Mouse (Mus musculus) spleen, adult 12 weeks (tissue): ENCODE data around the gene Lgi4.
A peak's percentile ranks its signal among the peaks of the same experiment; 100 is the strongest.

Experiments
- DNase-seq: peaks from one replicate; pipeline ENCODE4 v3.0.0; 2022; ENCODE audit warnings: low spot score

The Lgi4 gene

DNA sequence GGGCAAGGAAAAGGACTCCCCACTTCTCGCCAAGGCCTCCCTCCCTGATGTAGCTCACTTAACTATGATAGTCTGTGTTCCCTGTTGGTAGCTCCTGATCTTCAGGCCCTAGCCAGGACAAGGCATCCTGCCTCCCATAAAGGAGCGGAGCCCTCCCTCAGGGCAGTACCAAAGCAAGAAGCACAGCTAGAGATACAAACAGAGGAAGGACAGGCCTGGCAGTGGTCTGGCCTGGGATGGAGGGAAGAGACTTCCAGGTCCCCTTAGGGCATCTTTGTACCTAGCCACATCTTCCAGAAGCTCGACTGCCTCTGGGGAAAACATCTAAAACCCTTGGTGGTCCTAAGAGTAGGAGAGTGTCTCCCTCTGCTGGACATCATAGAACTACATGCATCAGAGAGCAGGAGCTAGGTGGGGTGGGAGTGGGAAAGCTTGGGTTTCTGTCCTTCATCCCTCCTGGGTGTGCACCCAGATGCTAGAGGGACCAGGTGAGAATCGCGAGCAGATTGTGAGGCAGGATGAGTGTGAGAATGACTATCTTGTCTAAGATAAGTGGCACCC lies 18.8 kb downstream of the Lgi4 start:
- no peak for DNase-seq

DNA sequence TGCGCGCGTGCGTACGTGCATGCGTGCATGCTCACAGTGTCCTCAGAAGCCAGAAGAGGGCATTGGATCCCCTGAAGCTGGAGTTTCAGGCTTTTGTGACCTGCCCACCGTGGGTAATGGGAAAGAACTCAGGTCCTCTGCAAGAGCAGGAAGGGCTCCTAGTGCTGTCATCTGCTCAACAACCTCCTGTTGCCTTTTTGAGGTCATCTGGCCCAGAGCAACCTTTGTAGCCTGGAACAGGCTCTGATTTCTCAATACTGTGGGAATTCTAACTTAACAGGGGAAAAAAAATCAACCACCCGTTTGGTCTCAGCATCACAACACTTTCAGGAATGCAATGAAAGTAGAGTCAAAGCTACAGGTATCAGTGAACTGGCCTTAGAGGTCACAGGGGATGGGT lies 20.5 kb downstream of the Lgi4 start:
- no peak for DNase-seq

- no peak for DNase-seq
Measured at GRCm38 (mm10) chr7:31080611-31081010, 21.5 kb downstream of the Lgi4 start.

GRCm38 (mm10) chr7:31081106-31081505 lies 22.0 kb downstream of the Lgi4 start:
- no peak for DNase-seq

DNA sequence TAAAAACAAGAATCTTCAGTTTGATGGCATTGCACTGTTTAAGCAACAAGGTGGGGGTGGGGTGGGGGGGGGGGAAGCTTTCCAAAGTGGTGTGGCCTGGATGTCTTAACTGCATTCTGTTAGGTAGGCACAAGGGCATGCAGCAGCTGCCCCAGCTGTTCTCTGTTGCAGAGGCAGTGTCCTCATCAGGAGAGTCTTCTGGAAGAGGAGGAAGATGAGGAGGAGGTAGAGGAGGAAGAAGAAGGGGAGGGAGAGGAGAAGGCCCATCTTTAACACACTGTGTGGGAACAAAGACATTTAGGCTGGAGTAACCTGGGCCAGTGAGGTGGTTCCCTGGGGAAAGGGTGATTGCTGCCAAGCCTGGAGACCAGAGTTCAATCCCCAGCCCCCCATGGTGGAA lies 23.0 kb downstream of the Lgi4 start:
- no peak for DNase-seq

DNA sequence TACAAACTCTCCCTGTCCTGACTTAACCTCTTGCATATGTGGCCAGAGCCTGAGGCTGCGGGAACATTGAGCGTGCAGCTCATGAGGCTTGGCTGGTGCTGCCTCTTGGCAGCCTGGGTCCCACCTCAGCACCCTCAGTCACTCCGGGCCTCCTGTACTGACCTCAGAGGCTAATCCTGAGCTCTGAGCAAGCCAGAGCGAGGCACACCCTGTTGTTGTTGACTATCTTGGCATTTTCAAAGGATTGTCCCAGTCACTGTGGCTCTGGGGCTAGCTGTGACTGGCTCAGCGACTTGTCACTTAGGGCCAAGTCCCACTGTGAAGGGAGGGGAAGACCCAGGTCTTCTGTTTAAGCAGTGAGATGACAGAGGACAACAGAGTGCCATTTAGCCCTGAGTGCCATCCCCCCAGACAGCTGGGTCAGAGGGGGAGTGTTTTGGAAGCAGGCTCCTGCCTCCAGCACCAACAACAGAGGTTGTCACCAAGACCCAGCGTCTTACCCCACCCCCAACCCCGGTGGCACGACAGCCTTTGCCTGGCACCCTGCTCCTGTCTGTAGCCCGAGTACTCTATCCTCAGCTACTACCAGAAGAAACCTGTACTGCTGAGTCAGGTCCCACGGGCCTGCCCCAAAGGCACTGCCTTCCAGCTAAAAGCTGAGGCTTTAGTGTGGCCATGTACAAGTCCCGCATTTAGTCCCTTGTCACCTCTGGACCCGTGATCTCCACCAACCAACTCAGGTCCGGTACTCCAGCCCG lies 23.9 kb downstream of the Lgi4 start:
- DNase-seq = no peak

GRCm38 (mm10) chr7:31084140-31084539 lies 25.0 kb downstream of the Lgi4 start:
- DNase-seq = no peak

- DNase-seq = no peak
Measured at GRCm38 (mm10) chr7:31085171-31085570, 26.0 kb downstream of the Lgi4 start.

- DNase-seq = no peak
Measured at GRCm38 (mm10) chr7:31086175-31086755, 27.1 kb downstream of the Lgi4 start.

- no peak for DNase-seq
Measured at GRCm38 (mm10) chr7:31087262-31087661, 28.1 kb downstream of the Lgi4 start.

DNA sequence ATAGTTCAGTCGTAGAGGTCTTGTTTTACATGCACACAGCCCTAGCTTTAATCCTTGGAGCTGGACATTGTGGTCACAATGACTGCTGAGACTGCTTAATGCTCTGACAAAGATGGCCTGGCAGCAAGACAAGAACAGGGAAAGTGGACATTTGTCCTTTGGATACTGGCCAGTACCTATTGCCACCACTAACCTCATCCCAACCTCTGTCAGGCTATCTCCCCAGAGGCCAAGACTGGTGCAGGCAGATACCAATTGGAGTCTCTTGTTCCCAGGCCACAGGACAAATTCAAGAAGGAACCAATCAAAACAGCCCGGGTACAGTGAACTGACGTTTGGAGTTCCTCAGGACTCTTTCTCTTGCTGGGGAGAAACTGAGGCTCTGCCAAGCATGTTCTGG lies 29.1 kb downstream of the Lgi4 start:
- no peak for DNase-seq

GRCm38 (mm10) chr7:31089721-31090120 lies 30.6 kb downstream of the Lgi4 start:
- peak; percentile 15 for DNase-seq

DNA sequence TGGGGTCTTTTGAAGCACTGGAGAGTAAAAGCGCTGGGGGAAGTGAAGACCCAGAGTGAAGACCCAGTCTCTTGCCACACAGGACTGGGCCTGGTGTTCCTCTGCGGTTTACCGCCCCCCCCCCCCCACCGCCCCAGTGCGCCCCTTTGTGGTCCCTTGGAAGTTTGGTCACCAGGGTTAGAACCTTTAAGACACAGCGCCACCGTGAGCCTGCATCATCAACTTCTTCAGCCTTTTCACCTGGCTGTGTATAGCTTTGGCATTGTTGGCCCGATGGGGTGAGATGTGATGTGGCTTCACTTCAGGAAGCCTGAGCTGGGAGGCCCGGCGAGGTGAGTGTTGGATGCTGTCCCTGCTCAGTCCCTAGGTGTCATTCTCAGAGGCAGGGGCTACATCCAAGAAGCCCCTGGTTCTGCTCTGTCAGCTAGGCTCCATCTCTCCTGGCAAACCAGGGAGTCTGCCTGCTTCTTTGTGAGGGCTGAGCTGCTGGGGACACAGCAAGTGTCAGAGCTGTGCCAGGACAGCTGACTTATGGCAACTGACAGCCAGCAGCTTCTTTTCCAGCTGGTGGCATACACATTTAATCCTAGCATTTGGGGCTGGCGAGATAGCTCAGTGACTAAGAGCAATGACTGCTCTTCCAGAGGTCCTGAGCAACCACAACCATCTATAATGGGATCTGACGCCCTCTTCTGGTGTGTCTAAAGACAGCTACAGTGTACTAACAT lies 35.8 kb downstream of the Lgi4 start:
- DNase-seq = no peak

- no peak for DNase-seq
Measured at GRCm38 (mm10) chr7:31096892-31097564, 37.9 kb downstream of the Lgi4 start.

GRCm38 (mm10) chr7:31097583-31098248 lies 38.6 kb downstream of the Lgi4 start:
- DNase-seq = peak; percentile 65

DNA sequence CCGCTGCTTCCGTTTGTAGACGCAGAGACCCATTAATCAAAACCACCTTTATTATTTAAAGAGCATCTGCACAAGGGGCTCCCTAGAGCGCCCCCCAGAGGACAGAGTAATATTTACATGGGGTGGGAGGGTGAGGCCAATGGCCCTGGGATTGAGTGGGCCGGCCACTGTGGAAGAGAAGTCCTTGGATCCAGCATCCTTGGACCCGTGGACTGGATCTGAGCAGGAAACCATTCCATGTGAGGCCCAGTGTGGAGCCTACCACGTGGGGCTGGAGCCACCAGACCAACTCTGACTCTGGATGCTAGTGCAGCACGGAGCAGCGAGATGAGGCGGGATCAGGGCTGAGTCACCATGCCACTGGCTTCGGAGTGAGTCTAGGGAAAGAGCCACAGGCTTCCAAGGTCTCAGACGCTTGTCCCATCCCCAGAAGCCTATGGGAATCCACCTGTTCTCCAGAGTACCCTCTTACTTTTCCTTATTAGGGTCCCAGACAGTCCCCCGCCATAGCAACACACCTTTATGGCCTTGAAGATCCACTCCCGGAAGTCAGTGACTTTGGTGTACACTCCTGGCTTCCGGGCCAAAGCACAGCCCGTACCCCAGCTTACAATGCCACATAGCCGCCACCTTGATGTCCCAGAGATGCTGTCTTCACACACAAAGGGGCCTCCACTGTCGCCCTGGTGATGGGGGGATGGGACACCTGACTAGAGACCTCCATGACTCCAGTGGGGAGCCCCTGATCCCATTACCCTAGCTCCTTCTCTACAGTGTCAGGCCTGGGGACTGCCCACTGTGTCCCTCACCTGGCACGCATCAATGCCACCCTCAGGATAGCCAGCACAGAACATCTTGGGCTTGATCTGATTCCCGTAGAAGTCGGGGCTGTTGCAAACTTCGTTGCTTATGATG lies 39.8 kb downstream of the Lgi4 start:
- DNase-seq = no peak

- no peak for DNase-seq
Measured at GRCm38 (mm10) chr7:31099612-31099982, 40.5 kb downstream of the Lgi4 start.

DNA sequence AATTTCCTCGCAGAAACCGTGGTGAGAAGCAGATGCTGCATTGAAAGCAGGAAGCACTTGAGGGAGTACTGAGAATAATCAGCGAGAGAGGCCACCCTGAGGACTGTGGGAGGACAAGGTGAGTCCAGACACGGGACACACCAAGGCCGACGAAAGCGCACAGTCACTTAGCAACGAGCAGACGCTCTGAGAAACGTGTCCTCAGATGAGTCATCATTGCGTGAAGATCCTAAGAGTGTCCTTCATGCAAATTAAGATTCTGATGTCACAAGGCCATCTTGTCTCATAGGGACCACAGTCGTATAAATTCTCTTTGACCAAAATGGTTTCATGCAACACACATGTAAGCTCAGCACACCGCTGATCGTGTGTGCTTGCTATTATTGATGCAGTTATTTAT lies 41.6 kb downstream of the Lgi4 start:
- no peak for DNase-seq

DNA sequence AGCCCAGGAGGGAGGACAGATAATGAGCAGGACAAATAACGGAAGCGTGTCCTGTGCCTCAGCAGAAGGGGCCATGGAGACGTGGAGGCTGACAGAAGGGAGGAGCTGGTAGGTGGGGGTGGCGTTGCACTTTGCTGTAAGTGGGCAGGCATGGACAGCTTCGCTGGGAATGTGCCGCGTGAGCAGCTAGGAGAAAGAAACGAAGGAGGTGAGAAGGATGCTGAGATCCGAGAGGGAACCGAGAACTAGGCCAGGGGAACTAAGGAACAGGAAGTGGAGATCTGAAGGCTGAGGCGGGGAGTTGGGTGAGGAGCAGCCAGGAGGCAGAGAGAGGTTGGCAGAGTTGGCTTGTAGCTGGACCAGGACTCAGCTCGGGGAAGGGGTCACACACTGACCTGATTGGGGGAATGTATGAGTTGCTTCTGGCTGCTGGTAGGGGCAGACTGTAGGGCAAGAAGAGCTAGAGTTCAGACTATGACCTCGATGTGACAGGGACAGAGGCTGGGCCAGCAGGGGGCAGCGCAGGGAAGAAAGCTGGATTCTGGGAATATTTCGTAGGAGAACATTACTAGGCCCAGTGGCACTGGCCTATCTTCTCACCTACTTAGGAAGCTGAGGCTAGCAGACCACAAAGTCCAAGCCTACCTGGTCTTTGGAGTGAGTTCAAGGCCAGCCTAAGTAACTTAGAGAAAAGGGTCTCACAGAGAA lies 46.1 kb downstream of the Lgi4 start:
- no peak for DNase-seq

GRCm38 (mm10) chr7:31106166-31106565 lies 47.0 kb downstream of the Lgi4 start:
- no peak for DNase-seq
